Mouse (Mus musculus): ENCODE measurements around the gene Sept5. TPM values are rescaled to one million over a fixed set of nuclear protein-coding genes. Genes with fewer than 3 reads are reported as not detected.

The Sept5 gene
- polyA plus RNA-seq, 1 experiment from 2014 or later: 3.2 TPM

DNA sequence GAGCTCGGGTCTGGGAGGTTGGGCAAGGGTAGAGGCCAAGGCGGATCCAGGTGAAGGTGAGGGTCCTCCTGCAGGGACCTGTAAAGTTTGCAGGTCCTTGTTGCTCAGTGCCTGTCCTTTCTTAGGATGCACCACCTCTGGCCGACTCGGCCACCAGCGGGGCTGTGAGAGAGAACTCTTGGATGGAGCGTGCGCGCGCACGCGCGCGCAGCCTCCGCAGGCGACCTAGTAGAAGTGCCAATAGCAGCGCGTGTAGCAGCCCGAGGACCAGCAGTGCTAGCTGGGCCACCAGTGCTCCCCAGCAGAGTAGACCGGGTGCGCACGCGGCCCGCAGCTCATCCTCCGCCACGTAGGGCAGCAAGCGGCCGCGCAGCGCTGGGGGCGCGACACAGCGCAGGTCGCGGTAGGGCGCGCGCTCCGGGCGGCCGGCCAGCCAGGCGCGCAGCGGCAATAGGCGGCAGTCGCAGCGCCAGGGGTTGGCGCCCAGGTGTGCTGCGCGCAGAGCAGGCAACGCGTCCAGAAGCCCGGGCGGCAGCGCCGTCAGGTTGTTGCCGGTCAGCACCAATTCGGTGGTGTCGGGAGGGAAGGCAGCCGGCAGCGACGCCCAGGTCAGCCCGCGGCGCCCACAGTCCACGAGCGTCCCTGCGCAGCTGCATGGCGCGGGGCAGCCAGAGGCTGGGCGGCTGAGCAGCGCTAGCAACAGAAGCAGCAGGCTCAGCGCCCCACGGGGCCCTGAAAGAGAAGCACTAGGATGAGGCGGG lies 9.0 kb downstream of the Sept5 start:
- TF ChIP-seq CTCF (IDR thresholded peaks at IDR 0.05; ENCODE audit: low read depth) (no peak), EP300 (IDR thresholded peaks at IDR 0.05; ENCODE audit: low read depth) (no peak)
- Histone ChIP-seq H3K9me3 (ENCODE audit: low read length) (no peaks in the 10 kb centered on the region), H3K4me1 (ENCODE audit: insufficient read depth) (peaks cover 6% of the 10 kb centered on the region), H3K27ac (ENCODE audit: low read depth) (no peak overlapping the region), H3K9ac (replicated peaks) (no peak overlapping the region), H3K36me3 (replicated peaks; ENCODE audit: insufficient read depth, low read length) (no peaks in the 10 kb centered on the region; the same call in 1 of the 2 replicates), H3K4me3 (ENCODE audit: low read depth, low read length) (peak overlapping the region; percentile 40), H3K4me2 (ENCODE audit: low read depth, low read length) (peak overlapping the region; percentile 67), H3K27me3 (ENCODE audit: insufficient read depth, low read length) (peaks cover 88% of the 10 kb centered on the region)
- ATAC-seq: no peak
- DNase-seq: no peak
- WGBS (ENCODE audit: insufficient replicate concordance): 2% methylated on average over 59 of the region's 74 CpGs

DNA sequence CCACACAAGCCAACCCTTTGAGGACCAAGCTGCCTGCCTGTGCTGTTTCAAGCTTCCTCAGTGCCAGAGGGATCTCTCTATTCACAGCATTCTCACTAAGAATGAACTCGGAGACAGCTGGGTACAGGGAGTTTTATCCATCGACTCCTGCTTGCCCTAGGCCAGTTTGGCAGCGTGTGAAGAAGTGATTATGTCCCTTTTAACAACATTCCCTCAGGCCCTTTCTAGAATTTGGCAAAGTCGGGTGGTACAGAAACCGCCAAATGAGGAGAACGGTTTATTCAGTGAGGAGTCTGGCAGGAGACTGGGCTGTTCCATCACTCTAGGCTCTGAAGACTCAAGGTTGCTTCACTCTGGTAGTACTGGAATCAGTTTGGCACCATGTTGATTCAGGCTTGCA lies 9.6 kb downstream of the Sept5 start:
- 39% methylated on average over 6 of the region's 6 CpGs for WGBS (ENCODE audit: insufficient replicate concordance)
- peaks cover 4% of the 10 kb centered on the region; the same call in 1 of the 2 replicates for H3K4me1 ChIP-seq (ENCODE audit: insufficient read depth)
- no peak overlapping the region for H3K27ac ChIP-seq (ENCODE audit: low read depth)
- ATAC-seq: no peak
- no peak for TF ChIP-seq EP300 (IDR thresholded peaks at IDR 0.05; ENCODE audit: low read depth)
- no peaks in the 10 kb centered on the region; the same call in 1 of the 2 replicates for H3K36me3 ChIP-seq (replicated peaks; ENCODE audit: insufficient read depth, low read length)
- DNase-seq: no peak
- no peak overlapping the region for H3K9ac ChIP-seq (replicated peaks)
- H3K4me2 ChIP-seq (ENCODE audit: low read depth, low read length): 0 out of 2 replicates have a peak overlapping the region, but pooled peaks have one; percentile 67
- peaks cover 82% of the 10 kb centered on the region for H3K27me3 ChIP-seq (ENCODE audit: insufficient read depth, low read length)
- no peaks in the 10 kb centered on the region for H3K9me3 ChIP-seq (ENCODE audit: low read length)
- peak overlapping the region; percentile 40; the same call in 1 of the 2 replicates for H3K4me3 ChIP-seq (ENCODE audit: low read depth, low read length)

DNA sequence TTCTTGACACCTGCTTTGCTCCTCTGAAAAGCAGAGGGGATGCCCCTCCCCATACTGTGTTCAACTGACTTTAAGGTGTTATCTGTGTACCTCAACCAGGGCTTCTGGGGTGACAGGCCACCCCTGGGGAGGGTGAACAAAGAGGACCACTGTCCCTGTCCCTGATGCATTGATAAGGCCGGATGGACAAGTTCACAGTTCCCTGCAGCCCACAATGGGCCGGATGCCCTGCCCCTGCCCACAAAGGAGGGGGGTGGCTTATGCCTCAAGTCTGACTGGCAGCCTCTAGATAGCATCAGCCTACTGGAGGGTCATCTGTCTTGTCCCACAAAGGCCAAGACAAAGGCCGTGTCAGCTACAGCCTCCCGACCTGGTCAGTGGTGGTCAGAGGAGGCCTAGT lies 10.6 kb downstream of the Sept5 start:
- Histone ChIP-seq H3K4me1 (ENCODE audit: insufficient read depth) (peaks cover 4% of the 10 kb centered on the region; the same call in 1 of the 2 replicates), H3K27me3 (ENCODE audit: insufficient read depth, low read length) (peaks cover 71% of the 10 kb centered on the region), H3K4me2 (ENCODE audit: low read depth, low read length) (no peak overlapping the region), H3K9ac (replicated peaks) (no peak overlapping the region), H3K27ac (ENCODE audit: low read depth) (no peak overlapping the region), H3K4me3 (ENCODE audit: low read depth, low read length) (no peak overlapping the region), H3K36me3 (replicated peaks; ENCODE audit: insufficient read depth, low read length) (no peaks in the 10 kb centered on the region; the same call in 1 of the 2 replicates), H3K9me3 (ENCODE audit: low read length) (no peaks in the 10 kb centered on the region)
- TF ChIP-seq EP300 (IDR thresholded peaks at IDR 0.05; ENCODE audit: low read depth) (no peak), CTCF (IDR thresholded peaks at IDR 0.05; ENCODE audit: low read depth) (no peak)
- DNase-seq (no peak), ATAC-seq (no peak)
- WGBS (ENCODE audit: insufficient replicate concordance): 47% methylated on average over 4 of the region's 4 CpGs

DNA sequence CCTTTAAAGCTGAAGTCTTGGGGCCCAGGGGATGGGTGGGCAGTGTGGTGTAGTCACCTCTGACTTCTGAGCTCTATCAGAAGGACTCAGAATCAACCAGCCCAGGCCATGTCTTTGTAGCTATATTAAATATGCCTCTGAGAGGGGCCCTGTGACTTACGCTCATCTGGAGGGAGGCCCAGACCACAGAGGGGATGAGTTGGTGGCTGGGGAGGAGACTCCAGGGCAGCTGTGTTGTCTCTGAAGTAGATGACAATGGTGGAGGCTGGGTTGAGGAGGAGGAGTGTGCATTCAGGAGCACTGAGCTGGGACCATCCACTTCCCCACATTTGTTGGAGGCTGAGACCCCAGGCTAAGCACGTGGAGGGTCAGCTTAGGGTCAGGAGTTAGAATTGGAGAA lies 11.5 kb downstream of the Sept5 start:
- 71% methylated on average over 2 of the region's 2 CpGs for WGBS (ENCODE audit: insufficient replicate concordance)
- Histone ChIP-seq H3K4me1 (ENCODE audit: insufficient read depth) (peaks cover 4% of the 10 kb centered on the region; the same call in 1 of the 2 replicates), H3K27me3 (ENCODE audit: insufficient read depth, low read length) (peaks cover 63% of the 10 kb centered on the region), H3K4me2 (ENCODE audit: low read depth, low read length) (no peak overlapping the region), H3K4me3 (ENCODE audit: low read depth, low read length) (no peak overlapping the region), H3K27ac (ENCODE audit: low read depth) (no peak overlapping the region), H3K36me3 (replicated peaks; ENCODE audit: insufficient read depth, low read length) (no peaks in the 10 kb centered on the region), H3K9me3 (ENCODE audit: low read length) (no peaks in the 10 kb centered on the region), H3K9ac (replicated peaks) (no peak overlapping the region)
- no peak for DNase-seq
- no peak for ATAC-seq
- TF ChIP-seq CTCF (IDR thresholded peaks at IDR 0.05; ENCODE audit: low read depth): no peak
- TF ChIP-seq EP300 (IDR thresholded peaks at IDR 0.05; ENCODE audit: low read depth): no peak

DNA sequence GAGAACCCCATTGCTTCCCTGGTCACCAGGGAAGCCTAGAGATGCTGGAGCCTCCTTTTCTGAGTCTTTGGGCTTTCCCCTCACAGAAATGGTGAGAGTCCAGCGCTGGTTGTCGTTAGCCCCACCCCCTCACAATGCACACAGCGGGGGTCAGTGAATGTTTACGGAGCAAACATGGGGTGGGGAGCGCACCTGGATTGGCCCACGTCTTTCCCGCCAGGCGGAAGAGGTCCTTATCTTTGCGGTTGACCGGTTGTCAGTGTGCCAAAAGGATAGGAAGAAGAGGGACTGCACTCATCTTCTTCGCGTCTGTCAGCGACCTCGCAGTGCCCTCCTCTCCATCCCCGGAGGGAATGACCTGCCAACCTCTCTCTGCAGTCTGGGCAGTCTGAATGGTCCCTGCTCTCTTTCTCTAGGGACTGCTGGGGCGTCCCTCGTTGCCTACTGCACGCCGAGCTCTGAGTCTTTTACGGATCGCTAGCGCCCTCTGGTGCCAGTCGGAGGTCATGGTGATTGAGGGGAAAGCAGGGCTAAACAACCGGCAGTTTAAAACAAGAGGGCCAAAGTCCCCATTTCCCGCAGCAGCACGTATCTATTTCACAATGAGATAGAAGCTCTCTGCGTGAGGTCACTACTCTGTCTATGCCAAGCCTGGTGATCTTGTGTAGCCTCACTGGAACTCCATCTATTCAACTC lies 12.2 kb downstream of the Sept5 start:
- Histone ChIP-seq H3K9me3 (ENCODE audit: low read length) (no peaks in the 10 kb centered on the region), H3K4me3 (ENCODE audit: low read depth, low read length) (0 out of 2 replicates have a peak overlapping the region, but pooled peaks have one; percentile 13), H3K27ac (ENCODE audit: low read depth) (no peak overlapping the region), H3K4me2 (ENCODE audit: low read depth, low read length) (peak overlapping the region; percentile 59), H3K4me1 (ENCODE audit: insufficient read depth) (peaks cover 4% of the 10 kb centered on the region; the same call in 1 of the 2 replicates), H3K36me3 (replicated peaks; ENCODE audit: insufficient read depth, low read length) (no peaks in the 10 kb centered on the region), H3K27me3 (ENCODE audit: insufficient read depth, low read length) (peaks cover 55% of the 10 kb centered on the region), H3K9ac (replicated peaks) (no peak overlapping the region)
- under 1% methylated on average over 27 of the region's 27 CpGs for WGBS (ENCODE audit: insufficient replicate concordance)
- ATAC-seq: peak; percentile 90
- DNase-seq: peak; percentile 91
- TF ChIP-seq CTCF (IDR thresholded peaks at IDR 0.05; ENCODE audit: low read depth): peak; percentile 95
- TF ChIP-seq EP300 (IDR thresholded peaks at IDR 0.05; ENCODE audit: low read depth): no peak

DNA sequence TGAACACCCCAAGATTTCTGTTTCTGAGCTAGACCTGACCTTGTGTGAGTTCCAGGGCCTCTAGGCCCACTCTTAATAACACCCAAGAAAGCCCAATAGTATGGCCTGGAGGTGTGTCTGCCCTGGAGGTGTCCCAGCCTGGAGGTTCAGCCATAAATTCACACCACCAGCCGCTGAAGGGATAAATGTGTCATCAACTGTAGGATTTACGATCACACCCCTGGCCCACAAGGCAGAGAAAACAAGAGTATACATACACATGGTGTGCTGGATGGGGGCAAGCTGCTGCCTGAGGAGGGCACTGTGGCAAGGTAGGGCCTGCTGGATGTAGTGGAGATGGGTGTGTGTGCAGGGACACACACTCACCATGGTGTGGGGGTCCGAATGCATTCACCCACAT lies 16.5 kb downstream of the Sept5 start:
- no peak overlapping the region for H3K4me3 ChIP-seq (ENCODE audit: low read depth, low read length)
- no peak for TF ChIP-seq EP300 (IDR thresholded peaks at IDR 0.05; ENCODE audit: low read depth)
- no peak for TF ChIP-seq CTCF (IDR thresholded peaks at IDR 0.05; ENCODE audit: low read depth)
- H3K4me2 ChIP-seq (ENCODE audit: low read depth, low read length): no peak overlapping the region
- WGBS (ENCODE audit: insufficient replicate concordance): 69% methylated on average over 3 of the region's 3 CpGs
- H3K27me3 ChIP-seq (ENCODE audit: insufficient read depth, low read length): peaks cover 26% of the 10 kb centered on the region
- ATAC-seq (no peak), DNase-seq (no peak)
- H3K9ac ChIP-seq (replicated peaks): no peak overlapping the region
- H3K9me3 ChIP-seq (ENCODE audit: low read length): no peaks in the 10 kb centered on the region
- no peak overlapping the region for H3K27ac ChIP-seq (ENCODE audit: low read depth)
- no peaks in the 10 kb centered on the region for H3K36me3 ChIP-seq (replicated peaks; ENCODE audit: insufficient read depth, low read length)
- peaks cover 4% of the 10 kb centered on the region; the same call in 1 of the 2 replicates for H3K4me1 ChIP-seq (ENCODE audit: insufficient read depth)
